Mouse (Mus musculus): ENCODE data around the gene Myb.

DNA sequence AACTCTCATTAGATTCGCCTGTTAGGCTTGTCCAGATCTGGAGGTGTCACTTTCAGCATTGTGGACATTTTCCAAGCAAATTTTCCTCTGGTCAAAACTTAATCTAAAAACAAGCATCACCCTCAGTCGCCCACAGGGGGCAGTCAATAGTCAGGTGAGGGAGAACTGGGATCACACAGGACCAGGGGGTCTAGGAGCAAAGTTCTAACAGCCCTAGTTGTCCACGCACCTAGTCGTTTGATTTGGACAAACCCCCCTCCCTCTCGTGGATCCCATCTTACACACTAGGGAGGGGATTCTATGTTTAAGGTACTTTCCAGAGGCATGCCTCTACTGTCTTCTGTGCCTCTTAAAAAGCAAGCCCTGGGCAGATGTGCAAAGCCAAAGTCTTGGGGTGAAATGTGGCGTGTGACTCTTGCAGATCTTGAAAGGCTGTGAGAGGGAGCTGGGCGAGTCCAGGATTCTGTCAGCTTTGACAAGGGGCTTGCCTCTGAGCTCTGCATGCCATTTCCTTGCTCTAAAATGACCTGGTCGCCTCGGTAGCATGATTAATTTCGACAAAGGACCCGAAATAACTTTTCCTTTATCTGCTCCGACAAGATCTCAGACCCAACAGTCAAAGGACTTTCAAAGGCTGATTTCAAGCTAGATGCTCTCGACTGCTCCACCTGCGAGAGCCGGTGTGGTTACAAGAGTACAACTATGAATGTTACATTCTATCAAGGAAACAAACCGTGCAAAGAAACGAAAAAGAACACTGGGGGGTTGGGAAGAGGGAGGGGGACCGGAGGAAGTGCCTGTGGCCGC, 2.5 kb downstream of the Myb start:
- TF ChIP-seq CTCF (IDR thresholded peaks at IDR 0.05; ENCODE audit: extremely low read depth, insufficient read length, insufficient replicate concordance, low read depth, low read length): peak; percentile 66; the same call in 1 of the 2 replicates
- no peak for TF ChIP-seq POLR2A (IDR thresholded peaks at IDR 0.05; ENCODE audit: low read depth, low read length)
